Mouse (Mus musculus): ENCODE measurements around the gene She. TPM values are rescaled to one million over a fixed set of nuclear protein-coding genes. Genes with fewer than 3 reads are reported as not detected.
A peak's percentile ranks its signal among the peaks of the same experiment; 100 is the strongest.
"Not testable (repeated sequence)": the region's sequence is repeated elsewhere in the genome, so short reads cannot be mapped to it uniquely, and the experiment has no call there.

The She gene
- total RNA-seq (2021), result 10 to 100 TPM; 14.9 to 17.5 TPM
- long read RNA-seq, experiment 1, full-length matches to known transcripts, result 11 of 15 reads
- long read RNA-seq, experiment 1, partial matches to known transcripts, result 0 of 15 reads
- long read RNA-seq, experiment 1, other reads (novel, unspliced or antisense), result 4 of 15 reads
- long read RNA-seq, experiment 2, full-length matches to known transcripts, result 7 of 11 reads
- long read RNA-seq, experiment 2, partial matches to known transcripts, result 1 of 11 reads
- long read RNA-seq, experiment 2, other reads (novel, unspliced or antisense), result 3 of 11 reads

DNA sequence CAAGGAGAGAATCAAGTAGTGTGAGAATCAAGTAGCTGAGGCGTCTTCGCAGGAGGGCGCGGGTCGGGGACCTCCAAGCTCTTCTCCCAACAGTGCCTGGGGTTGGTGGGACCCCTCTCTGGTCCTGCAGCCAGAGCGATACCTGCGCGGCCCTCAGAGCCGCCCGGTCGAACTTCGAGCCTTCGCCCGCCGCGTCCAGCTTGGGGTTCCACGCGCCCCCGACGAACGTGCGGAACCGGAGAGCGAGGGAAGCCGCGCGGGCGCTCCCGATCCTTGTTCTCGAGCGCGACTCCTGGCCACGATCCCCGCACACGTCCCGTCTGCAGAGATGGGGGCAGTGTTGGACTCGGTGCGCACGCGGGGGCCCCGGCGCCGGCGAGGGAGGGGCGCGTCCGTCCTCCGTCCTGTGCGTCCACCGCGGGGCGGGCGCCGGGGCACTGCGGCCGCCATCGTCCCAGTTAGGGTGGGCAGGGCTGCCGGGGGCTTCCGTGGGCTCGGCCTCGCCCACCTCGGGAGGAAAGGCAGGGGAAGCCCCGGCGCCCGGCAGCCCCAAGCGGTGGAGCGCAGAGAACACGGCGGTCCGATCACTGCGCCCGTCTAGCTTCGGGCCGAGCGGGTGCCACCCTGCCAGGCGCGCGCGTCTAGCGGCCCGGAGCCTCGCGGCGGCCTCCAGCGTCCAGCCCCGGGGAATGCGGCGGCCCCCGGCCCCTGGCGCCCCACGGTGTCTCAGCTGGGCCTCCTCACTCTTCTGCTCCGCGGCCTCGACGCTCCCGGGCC is at the start of gene She:
Gene She (plus strand): TSS at position 556 of the 777 bp plus-strand sequence.
- DNase-seq, result peak; percentile 47

DNA sequence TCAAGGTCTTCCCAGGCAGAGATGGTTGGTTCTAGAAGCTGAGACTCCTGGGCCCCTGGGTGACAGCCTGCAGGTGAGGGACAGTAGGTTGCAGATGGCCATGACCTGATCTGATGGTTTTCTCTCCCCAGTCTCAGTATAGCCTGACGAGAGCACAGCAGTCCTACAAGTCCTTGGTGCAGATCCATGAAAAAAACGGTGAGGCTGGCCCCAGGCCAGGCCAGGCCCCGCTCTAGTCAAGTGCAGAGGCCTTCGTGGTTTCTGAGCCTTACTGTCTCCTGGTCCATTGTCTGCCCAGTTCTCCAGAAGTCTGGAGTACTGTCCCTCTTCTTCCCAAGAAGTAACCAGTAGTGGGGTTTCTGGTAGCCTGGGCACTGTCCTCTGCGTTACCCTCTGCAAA is 49.5 kb upstream of the She start:
- peak; percentile 53 for DNase-seq

GRCm38 (mm10) chr3:89784991-89785753 is 46.0 kb upstream of the She start:
- DNase-seq, result peak; percentile 94

DNA sequence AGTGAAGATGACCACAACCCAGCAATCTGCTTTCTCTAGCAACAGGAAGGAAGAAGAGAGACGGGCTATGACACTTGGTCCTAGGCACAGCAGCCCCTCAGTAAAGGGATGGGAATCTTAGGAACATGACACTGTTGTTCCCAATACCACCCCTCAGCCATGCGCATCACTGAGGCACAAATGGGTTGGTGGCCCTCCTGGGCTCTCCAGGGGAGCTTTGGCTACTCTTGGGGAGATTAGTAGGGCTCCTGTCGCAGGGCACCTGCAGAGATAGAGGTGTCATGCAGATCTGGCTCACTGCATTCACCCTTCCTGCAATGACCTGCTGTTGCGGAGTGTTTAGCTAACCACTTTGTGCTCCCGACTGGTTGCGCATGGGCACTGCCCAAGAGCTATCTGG is 44.9 kb upstream of the She start:
- DNase-seq, result no peak

- DNase-seq, result no peak
Observed at GRCm38 (mm10) chr3:89788680-89789352, 42.4 kb upstream of the She start.

DNA sequence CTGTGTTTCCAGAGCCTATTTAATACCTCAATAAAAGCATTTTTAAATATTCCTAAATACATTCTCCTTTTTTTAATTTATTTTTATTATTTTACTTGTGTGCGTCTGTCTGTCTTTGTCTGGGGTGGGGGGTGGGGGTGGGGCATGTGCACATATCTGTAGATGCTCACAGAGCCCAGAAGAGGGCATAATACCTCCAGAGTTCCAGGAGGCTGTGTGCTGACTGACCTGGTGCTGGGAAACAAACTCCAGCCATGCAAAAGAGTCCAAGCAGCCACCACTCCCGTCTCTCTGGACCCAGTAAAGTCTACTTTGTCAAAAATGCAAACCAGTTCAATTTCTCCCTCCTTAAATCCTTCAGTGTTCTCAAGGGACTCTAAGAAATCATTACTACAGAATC is 36.6 kb upstream of the She start:
- no peak for DNase-seq

DNA sequence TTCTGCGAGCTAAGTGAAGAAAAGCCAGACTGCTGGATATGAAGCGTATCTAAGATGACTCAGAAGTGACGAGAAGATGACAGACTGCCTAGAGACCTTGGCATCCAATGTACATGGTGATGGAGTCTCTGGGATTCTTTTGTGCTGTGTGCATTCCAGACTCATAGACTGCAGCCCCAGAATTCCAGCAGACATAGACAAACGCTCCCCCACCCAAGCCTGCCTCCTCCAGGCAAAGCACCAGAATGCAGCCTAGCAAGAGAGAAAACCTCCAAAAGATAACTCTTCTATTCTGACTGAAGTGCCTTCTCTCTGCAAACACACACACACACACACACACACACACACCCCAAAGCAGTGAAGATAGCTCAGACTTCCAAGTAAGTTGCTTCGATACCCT is 35.4 kb upstream of the She start:
- peak; percentile 38 for DNase-seq

DNA sequence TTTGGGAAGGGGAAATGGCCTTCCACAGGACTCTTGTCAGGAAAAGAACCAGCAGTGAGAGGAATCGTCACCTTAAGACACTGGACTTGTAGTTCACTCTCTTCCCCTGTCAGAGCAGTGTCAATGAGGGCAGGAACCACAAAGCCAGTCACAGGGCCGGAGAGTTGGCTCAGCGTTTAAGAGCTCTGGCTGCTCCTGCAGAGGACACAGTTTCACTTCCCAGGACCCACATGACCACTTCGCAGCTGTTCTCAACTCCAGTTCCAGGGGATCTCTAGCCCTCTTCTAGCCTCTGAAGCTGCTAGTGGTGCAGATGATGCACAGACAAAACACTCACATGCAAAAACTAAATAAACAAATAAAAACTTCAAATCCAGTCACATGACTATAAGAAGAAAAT is 34.8 kb upstream of the She start:
- no peak for DNase-seq

DNA sequence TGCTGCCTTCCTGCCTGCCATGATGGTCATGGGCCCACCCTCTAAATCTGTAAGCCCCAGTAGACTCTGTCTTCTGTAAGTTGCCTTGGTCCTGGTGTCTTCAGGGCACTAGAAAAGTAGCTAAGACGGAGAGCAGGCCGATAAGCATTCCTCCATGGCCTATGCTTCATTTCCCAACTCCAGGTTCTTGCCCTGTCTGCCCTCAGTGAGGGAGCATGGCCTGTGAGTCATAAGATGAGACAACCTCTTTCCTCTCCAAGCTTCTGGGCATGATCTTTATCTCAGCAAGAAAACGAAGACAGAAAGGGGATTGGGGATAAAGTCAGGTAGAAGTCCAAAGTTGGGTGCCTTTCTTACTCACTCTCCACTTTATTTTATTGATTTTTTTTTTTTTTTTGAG is 32.7 kb upstream of the She start:
- no peak for DNase-seq

DNA sequence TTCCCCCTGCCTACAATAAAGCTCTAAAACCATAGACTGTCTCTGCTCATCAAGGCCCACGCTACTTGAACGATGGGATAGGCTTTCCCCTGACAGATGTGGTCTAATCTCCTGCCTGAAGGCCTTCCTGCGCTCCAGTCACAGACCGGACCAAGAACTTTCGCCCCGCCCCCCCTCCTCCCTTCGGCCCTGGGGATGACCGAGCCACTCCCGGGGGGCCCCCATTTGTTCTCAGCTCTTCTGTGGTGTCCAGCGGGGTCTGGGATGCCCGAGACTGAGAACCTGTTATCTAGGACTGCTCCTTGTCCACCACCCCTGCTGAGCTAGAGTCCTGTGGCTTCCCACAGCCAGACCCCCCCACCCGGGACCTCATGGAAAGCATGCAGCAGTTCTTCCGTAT is 31.7 kb upstream of the She start:
- DNase-seq, result peak; percentile 42

- not testable (repeated sequence) for DNase-seq
Observed at GRCm38 (mm10) chr3:89800078-89800477, 31.1 kb upstream of the She start.

GRCm38 (mm10) chr3:89800774-89801506 is 30.2 kb upstream of the She start:
- no peak for DNase-seq

GRCm38 (mm10) chr3:89801507-89801847 is 29.7 kb upstream of the She start:
- no peak for DNase-seq

GRCm38 (mm10) chr3:89802876-89803275 is 28.3 kb upstream of the She start:
- no peak for DNase-seq

- DNase-seq, result no peak
Observed at GRCm38 (mm10) chr3:89805179-89805578, 26.0 kb upstream of the She start.

GRCm38 (mm10) chr3:89806751-89807150 is 24.4 kb upstream of the She start:
- no peak for DNase-seq

GRCm38 (mm10) chr3:89807171-89807570 is 24.0 kb upstream of the She start:
- no peak for DNase-seq

DNA sequence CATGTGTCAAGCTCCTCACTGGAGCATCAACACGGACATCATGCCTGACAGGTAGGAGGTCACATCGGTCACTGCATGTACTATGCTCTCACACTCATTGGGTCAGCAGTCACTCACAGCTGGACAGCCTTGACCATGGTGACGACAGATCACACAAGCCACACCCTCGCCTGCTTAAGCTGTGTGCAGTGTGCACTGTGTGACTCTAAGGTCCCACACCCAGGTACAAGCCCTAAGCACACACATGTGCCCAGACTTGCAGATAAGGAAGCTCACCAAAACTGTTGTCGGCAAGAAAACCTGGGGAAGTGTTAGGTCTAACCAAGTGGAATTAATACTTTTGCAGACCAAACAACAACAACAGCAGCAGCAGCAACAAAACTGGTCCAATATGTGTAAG is 23.3 kb upstream of the She start:
- DNase-seq, result no peak

DNA sequence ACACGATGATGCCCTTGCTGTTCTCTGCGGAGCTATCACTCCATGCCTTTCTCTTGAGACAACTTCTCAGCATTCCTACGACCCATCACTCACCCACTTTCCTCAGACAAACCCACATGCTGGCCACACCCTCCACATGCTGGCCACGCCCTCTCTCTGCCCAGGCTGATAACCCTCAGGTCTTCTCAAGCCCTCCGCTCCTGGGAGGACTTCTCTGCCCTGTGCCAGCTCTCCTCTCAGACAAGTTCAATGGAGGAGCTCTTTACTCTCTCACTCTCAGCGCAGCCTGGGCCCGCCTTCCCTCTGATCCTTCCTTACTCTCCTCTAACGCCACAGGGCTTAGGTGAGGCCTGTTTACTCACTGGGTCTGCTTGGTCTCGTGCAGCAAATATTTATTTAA is 22.5 kb upstream of the She start:
- DNase-seq, result no peak

GRCm38 (mm10) chr3:89810841-89811240 is 20.3 kb upstream of the She start:
- DNase-seq, result no peak

DNA sequence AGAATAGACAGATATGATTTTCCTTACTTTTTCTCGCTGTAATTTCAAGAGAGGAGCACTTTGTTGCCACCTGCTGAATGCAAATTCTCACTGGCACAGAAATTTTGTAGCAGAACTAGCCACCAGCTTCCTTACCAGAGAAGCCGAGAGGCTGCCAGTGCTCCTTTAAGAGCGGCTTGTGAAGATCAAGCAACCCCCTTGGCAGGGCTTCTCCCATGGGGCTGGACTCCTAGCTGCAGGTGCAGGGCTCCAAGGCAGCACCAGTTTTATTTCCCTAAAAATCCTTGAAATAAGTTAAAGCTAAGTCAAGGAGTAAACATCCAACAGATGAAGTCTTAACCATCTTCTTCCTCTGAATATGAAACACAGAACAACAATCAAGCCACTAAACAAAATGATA is 19.0 kb upstream of the She start:
- DNase-seq, result no peak

GRCm38 (mm10) chr3:89814051-89814450 is 17.1 kb upstream of the She start:
- DNase-seq, result no peak
